Mouse (Mus musculus): ENCODE results near the gene Tnrc6c. TPM values are rescaled to one million over a fixed set of nuclear protein-coding genes. Genes with fewer than 3 reads are reported as not detected.

Gene Tnrc6c
- total and polyA plus RNA-seq, 3 experiments: 6.9 to 16.7 (median 12.8) TPM

GRCm38 (mm10) chr11:117654380-117654924, 363 bp downstream of the Tnrc6c start (continued):
- TF ChIP-seq POLR2AphosphoS2 (IDR thresholded peaks at IDR 0.05; ENCODE audit: low read depth, low read length): peak; percentile 87; the same call in 1 of the 2 replicates
- TF ChIP-seq NELFE (IDR thresholded peaks at IDR 0.05; ENCODE audit: low read depth, low read length): peak; percentile 98
- peak; percentile 93 for TF ChIP-seq USF2 (conservative IDR thresholded peaks at IDR 0.05; ENCODE audit: low read depth, low read length)
- TF ChIP-seq POLR2A (IDR thresholded peaks at IDR 0.05; ENCODE audit: low read depth, low read length): peak; percentile 99
- TF ChIP-seq SMC3 (IDR thresholded peaks at IDR 0.05; ENCODE audit: low read depth, low read length): no peak; the same call in 1 of the 2 replicates
- TF ChIP-seq TCF12 (IDR thresholded peaks at IDR 0.05; ENCODE audit: low read depth, low read length): peak; percentile 98
- TF ChIP-seq SIN3A (IDR thresholded peaks at IDR 0.05; ENCODE audit: low read length): no peak; the same call in 1 of the 2 replicates
- no peak for TF ChIP-seq PAX5 (IDR thresholded peaks at IDR 0.05; ENCODE audit: low read length)
- TF ChIP-seq USF1 (IDR thresholded peaks at IDR 0.05; ENCODE audit: low read depth, low read length): peak; percentile 99
- TF ChIP-seq RCOR1 (conservative IDR thresholded peaks at IDR 0.05; ENCODE audit: low read depth, low read length): 0 out of 2 replicates have a peak, but pooled peaks have one; percentile 58
- TF ChIP-seq UBTF (IDR thresholded peaks at IDR 0.05; ENCODE audit: low read depth, low read length): no peak
- TF ChIP-seq IRF4 (IDR thresholded peaks at IDR 0.05; ENCODE audit: low read depth, low read length): peak; percentile 62; the same call in 1 of the 2 replicates
- peak; percentile 54; the same call in 1 of the 2 replicates for TF ChIP-seq MYC (IDR thresholded peaks at IDR 0.05; ENCODE audit: low read depth, low read length)
- peak; percentile 99 for TF ChIP-seq BHLHE40 (IDR thresholded peaks at IDR 0.05; ENCODE audit: low read depth, low read length)

- Histone ChIP-seq H3K4me2 (ENCODE audit: insufficient read depth, low read depth, poor library complexity, severe bottlenecking) (no peak overlapping the region), H3K9me3 (replicated peaks; ENCODE audit: low read length) (no peaks in the 10 kb centered on the region), H3K79me2 (replicated peaks; ENCODE audit: control insufficient read depth, extremely low read depth, insufficient read depth, poor library complexity, severe bottlenecking) (peaks cover 48% of the 10 kb centered on the region), H3K4me1 (ENCODE audit: control insufficient read depth in 1 of 2, insufficient read depth in 2 of 2) (peaks cover 6 to 54% of the 10 kb centered on the region in 2 experiments), H3K36me3 (replicated peaks in 1 of 2; ENCODE audit: control insufficient read depth in 1 of 2, insufficient read depth in 1 of 2, low read length in 1 of 2) (peaks cover 0 to 5% of the 10 kb centered on the region in 2 experiments), H3K4me3 (replicated peaks in 1 of 3; ENCODE audit: low read depth in 2 of 3, low read length in 2 of 3, poor library complexity in 1 of 3) (peak overlapping the region; percentile 72 to 92 (median 83)), H3K27ac (ENCODE audit: insufficient read depth, low read depth) (peak overlapping the region; percentile 68), H3K9ac (ENCODE audit: insufficient read depth, low read depth) (peak overlapping the region; percentile 98), H3K27me3 (replicated peaks) (peaks cover 29% of the 10 kb centered on the region)
- dilution Hi-C loops (cut with MboI; ENCODE audit: extremely low pct_ligation_motif_present, extremely low pct_unique_long_range_greater_than_20kb, low sequenced_read_pairs): no loop called here
- DNase-seq (ENCODE audit: extremely low read depth): no peak
- in situ Hi-C loops (cut with MboI; ENCODE audit: low pct_ligation_motif_present, low pct_unique_long_range_greater_than_20kb, low sequenced_read_pairs): loop anchor here (5.0 kb wide), 2 partner anchors 43 to 173 kb away; partner anchors contain the start of gene Gm11733
- TF ChIP-seq MAX (IDR thresholded peaks at IDR 0.05; ENCODE audit: low read length) (no peak), IRF4 (IDR thresholded peaks at IDR 0.05; ENCODE audit: low read depth, low read length) (no peak), EP300 (IDR thresholded peaks at IDR 0.05; ENCODE audit: low read length) (no peak), JUND (conservative IDR thresholded peaks at IDR 0.05; ENCODE audit: low read depth, low read length) (no peak), USF1 (IDR thresholded peaks at IDR 0.05; ENCODE audit: low read depth, low read length) (no peak), MAZ (IDR thresholded peaks at IDR 0.05; ENCODE audit: low read depth, low read length) (no peak), SMC3 (IDR thresholded peaks at IDR 0.05; ENCODE audit: low read depth, low read length) (no peak), NRF1 (IDR thresholded peaks at IDR 0.05; ENCODE audit: low read depth, low read length) (no peak), KAT2A (IDR thresholded peaks at IDR 0.05; ENCODE audit: insufficient replicate concordance, low read length) (no peak), NELFE (IDR thresholded peaks at IDR 0.05; ENCODE audit: low read depth, low read length) (no peak), MEF2A (IDR thresholded peaks at IDR 0.05; ENCODE audit: borderline replicate concordance, low read depth, low read length) (no peak), TBP (conservative IDR thresholded peaks at IDR 0.05; ENCODE audit: low read depth, low read length) (no peak), CTCF (conservative IDR thresholded peaks at IDR 0.05 in 1 of 2, IDR thresholded peaks at IDR 0.05 in 1 of 2; ENCODE audit: low read depth in 2 of 2, low read length in 2 of 2) (no peak), USF2 (conservative IDR thresholded peaks at IDR 0.05; ENCODE audit: low read depth, low read length) (no peak), POLR2A (IDR thresholded peaks at IDR 0.05; ENCODE audit: low read depth, low read length) (no peak), TCF12 (IDR thresholded peaks at IDR 0.05; ENCODE audit: low read depth, low read length) (no peak), JUN (IDR thresholded peaks at IDR 0.05; ENCODE audit: insufficient read depth, low read depth, low read length) (no peak), E2F4 (IDR thresholded peaks at IDR 0.05; ENCODE audit: insufficient replicate concordance, low read depth, low read length) (no peak), GABPA (IDR thresholded peaks at IDR 0.05; ENCODE audit: insufficient replicate concordance, low read depth, low read length) (no peak)
Observed at GRCm38 (mm10) chr11:117654934-117655291, 824 bp downstream of the Tnrc6c start.
